ENCODE assay signal across 8 mouse cellular contexts in the genomic region with DNA sequence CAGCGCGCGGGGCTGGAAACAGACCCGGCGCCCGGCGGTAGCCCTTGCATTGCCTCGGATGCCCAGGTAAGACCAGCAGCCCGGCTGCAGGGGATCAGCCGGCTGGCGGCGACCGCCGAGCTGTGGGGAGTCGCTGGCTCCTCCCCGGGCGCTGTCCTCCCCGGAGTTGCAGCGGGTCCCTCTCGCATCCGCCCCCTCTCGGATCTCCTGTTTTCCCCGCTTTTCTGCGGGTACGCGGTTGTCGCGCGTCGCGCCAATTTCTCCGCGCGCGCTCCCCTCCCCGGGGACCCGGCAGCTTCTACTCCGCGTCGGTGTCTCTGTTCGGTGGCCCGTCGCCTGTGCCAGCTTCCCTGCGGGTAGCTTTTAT. TPM values are rescaled to one million over a fixed set of nuclear protein-coding genes. Genes with fewer than 3 reads are reported as not detected.
DNase-seq lines count a peak whose midpoint lies in the region; ATAC-seq and TF ChIP-seq lines count a peak whose summit lies in the region.

No protein-coding gene starts in this region.

- no peaks in the 10 kb centered on the region for H3K36me3 ChIP-seq in hindbrain, embryonic 11.5 days (ENCODE audit: control insufficient read depth, insufficient read depth, low read length)
- H3K36me3 ChIP-seq in midbrain, embryonic 10.5 days: peaks cover 6% of the 10 kb centered on the region; the same call in 1 of the 2 replicates

- peak overlapping the region; percentile 52 for H3K4me2 ChIP-seq in hindbrain, embryonic 11.5 days (replicated peaks; ENCODE audit: low read depth, low read length)

- H3K27me3 ChIP-seq in hindbrain, embryonic 11.5 days (ENCODE audit: control insufficient read depth, insufficient read depth, low read length): no peaks in the 10 kb centered on the region
- no peaks in the 10 kb centered on the region for H3K27me3 ChIP-seq in midbrain, embryonic 10.5 days (ENCODE audit: low read depth, poor library complexity, severe bottlenecking)

- no peak; the same call in 1 of the 2 replicates for TF ChIP-seq CTCF in left cerebral cortex, adult 2 months (IDR thresholded peaks at IDR 0.05)

- DNase-seq in left cerebral cortex, adult 2 months (ENCODE audit: extremely low spot score in 1 of 2, low spot score in 2 of 2): no peak
- DNase-seq in left cerebral cortex, postnatal 10 days (ENCODE audit: extremely low spot score in 1 of 2, low spot score in 2 of 2): no peak
- peak; percentile 12 for DNase-seq in brain, embryonic 18.5 days (ENCODE audit: low read depth, low spot score)
- DNase-seq in hindbrain, embryonic 11.5 days (ENCODE audit: low spot score): no peak
- DNase-seq in midbrain, embryonic 10.5 days (ENCODE audit: low spot score): no peak
- DNase-seq in ovary, postnatal 36 days (ENCODE audit: low spot score): no peak
- DNase-seq in Muller cell, postnatal 12 days (ENCODE audit: inconsistent ontology term): no peak
- no peak for DNase-seq in left cerebral cortex, adult 11 months (ENCODE audit: low spot score)

- H3K4me3 ChIP-seq in left cerebral cortex, adult 2 months: peak overlapping the region; percentile 99
- peak overlapping the region; percentile 74 for H3K4me3 ChIP-seq in hindbrain, embryonic 11.5 days (ENCODE audit: low read depth, low read length)
- H3K4me3 ChIP-seq in midbrain, embryonic 10.5 days: peak overlapping the region; percentile 87

- ATAC-seq in hindbrain, embryonic 11.5 days (ENCODE audit: low FRiP score): peak; percentile 89

- H3K9me3 ChIP-seq in hindbrain, embryonic 11.5 days (ENCODE audit: control insufficient read depth, low read length): no peaks in the 10 kb centered on the region
- no peaks in the 10 kb centered on the region for H3K9me3 ChIP-seq in midbrain, embryonic 10.5 days (replicated peaks)

- peak overlapping the region; percentile 93 for H3K27ac ChIP-seq in left cerebral cortex, adult 2 months
- peak overlapping the region; percentile 91 for H3K27ac ChIP-seq in hindbrain, embryonic 11.5 days (ENCODE audit: low read depth, low read length)
- H3K27ac ChIP-seq in midbrain, embryonic 10.5 days (replicated peaks): peak overlapping the region; percentile 92

- peak overlapping the region; percentile 75 for H3K9ac ChIP-seq in hindbrain, embryonic 11.5 days (ENCODE audit: low read depth, low read length)

- H3K4me1 ChIP-seq in hindbrain, embryonic 11.5 days (replicated peaks; ENCODE audit: control insufficient read depth, insufficient read depth, low read length): no peaks in the 10 kb centered on the region; the same call in 1 of the 2 replicates
- H3K4me1 ChIP-seq in midbrain, embryonic 10.5 days: peaks cover 26% of the 10 kb centered on the region

- under 1% methylated on average over 42 of the region's 44 CpGs for WGBS in hindbrain, embryonic 11.5 days
- WGBS in midbrain, embryonic 10.5 days: under 1% methylated on average over 44 of the region's 44 CpGs

- intact Hi-C loops in left cerebral cortex, adult 2 months (cut with DNase I): loop anchor here (2.0 to 10.0 kb wide), 4 partner anchors 28 to 1232 kb away; a partner anchor contains a TSS
- intact Hi-C loops in left cerebral cortex, postnatal 10 days (cut with DNase I): loop anchor here (5.0 to 10.0 kb wide), 2 partner anchors 41 to 68 kb away; no protein-coding TSS in a partner anchor

RNA-seq across cellular contexts. Expression of a gene that starts 0.4 kb away (rescaled TPM):
- 10 to 100 TPM; 36.6 to 37.0 TPM for total RNA-seq in left cerebral cortex, adult 2 months (2021)
- 10 to 100 TPM; 30.6 to 30.8 TPM for total RNA-seq in left cerebral cortex, postnatal 10 days (2021)
- 22.6 and 26.8 TPM in 2 replicates for polyA plus RNA-seq in hindbrain, embryonic 11.5 days (2014; fragmentation: Nextera tagmentation; extraction: Ambion mirVana)
- polyA plus RNA-seq in midbrain, embryonic 10.5 days (2016; fragmentation: Nextera tagmentation; extraction: Ambion mirVana): 19.7 and 23.5 TPM in 2 replicates

RNA-seq across cellular contexts. Expression of a gene that starts 0.5 kb away (rescaled TPM):
- 10 to 100 TPM; 23.8 to 25.0 TPM for total RNA-seq in left cerebral cortex, adult 2 months (2021)
- total RNA-seq in left cerebral cortex, postnatal 10 days (2021): 10 to 100 TPM; 27.4 to 28.1 TPM
- polyA plus RNA-seq in hindbrain, embryonic 11.5 days (2014; fragmentation: Nextera tagmentation; extraction: Ambion mirVana): 26.8 and 31.4 TPM in 2 replicates
- 25.5 and 25.7 TPM in 2 replicates for polyA plus RNA-seq in midbrain, embryonic 10.5 days (2016; fragmentation: Nextera tagmentation; extraction: Ambion mirVana)

RNA-seq across cellular contexts. Expression of a gene that starts 28.7 kb away (rescaled TPM):
- total RNA-seq in left cerebral cortex, adult 2 months (2021): 10 to 100 TPM; 25.0 to 25.6 TPM
- total RNA-seq in left cerebral cortex, postnatal 10 days (2021): 10 to 100 TPM; 20.3 to 30.9 TPM
- polyA plus RNA-seq in hindbrain, embryonic 11.5 days (2014; fragmentation: Nextera tagmentation; extraction: Ambion mirVana): 14.8 and 16.9 TPM in 2 replicates
- 11.7 and 15.3 TPM in 2 replicates for polyA plus RNA-seq in midbrain, embryonic 10.5 days (2016; fragmentation: Nextera tagmentation; extraction: Ambion mirVana)
